Mouse (Mus musculus) heart, adult 2 months (tissue): Measurements from ENCODE around the gene Sh2b1. TPM values are rescaled to one million over a fixed set of nuclear protein-coding genes. Genes with fewer than 3 reads are reported as not detected.

Experiments used
- DNase-seq, 2 experiments: peaks; one replicate each; pipeline ENCODE4 v3.0.0; 2021
- H3K27ac ChIP-seq: fragments of 200-600 bp; 2 replicates; pipeline ENCODE4 v1.8.1; 2022
- H3K27me3 ChIP-seq: fragments of 200-500 bp; 2 replicates; pipeline ENCODE4 v1.6.1; 2012; ENCODE audit warnings: mild to moderate bottlenecking, low read length, inconsistent platforms, mixed read lengths; ENCODE audit not compliant: control insufficient read depth, insufficient read depth
- H3K36me3 ChIP-seq: fragments of 200-500 bp; 2 replicates; pipeline ENCODE4 v1.6.1; 2012; ENCODE audit warnings: low read length, inconsistent platforms; ENCODE audit not compliant: control insufficient read depth, insufficient read depth
- H3K4me1 ChIP-seq: fragments of 200-500 bp; 2 replicates; pipeline ENCODE4 v1.6.1; 2011; ENCODE audit warnings: low read length; ENCODE audit not compliant: control insufficient read depth, insufficient read depth
- H3K4me3 ChIP-seq: fragments of 200-600 bp; 2 replicates; pipeline ENCODE4 v1.8.1; 2022
- H3K79me2 ChIP-seq: fragments of 200-500 bp; replicated peaks from 2 replicates; pipeline ENCODE4 v1.6.1; 2012; ENCODE audit warnings: mild to moderate bottlenecking, inconsistent platforms, low read length, moderate library complexity, mixed read lengths; ENCODE audit not compliant: control insufficient read depth, insufficient read depth
- H3K9ac ChIP-seq: fragments of 200-500 bp; 2 replicates; pipeline ENCODE4 v1.6.1; 2012; ENCODE audit warnings: low read depth, mild to moderate bottlenecking, control low read depth, inconsistent platforms, low read length, mixed read lengths
- CTCF ChIP-seq: fragments of 200-600 bp; IDR thresholded peaks from 2 replicates; pipeline ENCODE4 v1.8.1; 2022; ENCODE audit warnings: antibody characterized with exemption, mild to moderate bottlenecking, moderate library complexity
- EP300 ChIP-seq: fragments of 200-500 bp; IDR thresholded peaks from 2 replicates; pipeline ENCODE4 v1.6.1; 2011; ENCODE audit warnings: low read depth, low read length, control low read depth; ENCODE audit not compliant: insufficient read depth
- POLR2A ChIP-seq: fragments of 200-500 bp; IDR thresholded peaks from 2 replicates; pipeline ENCODE4 v1.6.1; 2011; ENCODE audit warnings: mild to moderate bottlenecking, low read depth, low read length, control low read depth; ENCODE audit not compliant: insufficient read depth
- WGBS: fragments of 180-500 bp; shearing (Covaris S2); methylation state at CpG from one replicate; pipeline ENCODE4 v1.1.7; 2018; 5-methylcytosine and 5-hydroxymethylcytosine counted together
- intact Hi-C: fragments of 180-260 bp; cut with DNase I; formaldehyde crosslinking; loops from one replicate; pipeline ENCODE4 v1.15.1; 2025
- polyA plus RNA-seq: library from polyadenylated mRNA; depleted of rRNA; stranded (reverse); fragments of >200 nt; gene quantifications from 2 replicates; pipeline ENCODE4 v1.2.3, GENCODE M21; 2012
- total RNA-seq, 2 experiments: library from RNA; stranded (reverse); gene quantifications; 2 replicates each; pipeline ENCODE4 v1.2.3; 2021

Gene Sh2b1
- total and polyA plus RNA-seq, 3 experiments, result 42.5 to 58.2 (median 46.1) TPM

GRCm38 (mm10) chr7:126487052-126487483 lies 11.8 kb upstream of the Sh2b1 start, which contains the start of gene Tufm:
Gene Tufm (plus strand): TSS chr7:126487361.
- WGBS, result under 1% methylated on average over 32 of the region's 32 CpGs
- Histone ChIP-seq H3K4me1 (no peaks in the 10 kb centered on the region), H3K27ac (peak within 1 kb of the TSS; percentile 88), H3K79me2 (no peaks in the 10 kb centered on the region), H3K27me3 (no peaks in the 10 kb centered on the region), H3K4me3 (peak within 1 kb of the TSS; percentile 99), H3K9ac (peak within 1 kb of the TSS; percentile 94), H3K36me3 (no peaks in the 10 kb centered on the region)
- peak; percentile 83; the same call in 1 of the 2 replicates for TF ChIP-seq EP300
- peak; percentile 74 for TF ChIP-seq CTCF
- TF ChIP-seq POLR2A, result peak; percentile 64
- peak; percentile 92 to 97 for DNase-seq
- intact Hi-C loops, result loop anchor here (5.0 kb wide), 1 partner anchor 210 kb away; the partner anchor contains the start of genes Bola2 and Slx1b

GRCm38 (mm10) chr7:126482392-126482871 lies 7.2 kb upstream of the Sh2b1 start:
- no peaks in the 10 kb centered on the region for H3K36me3 ChIP-seq
- intact Hi-C loops, result loop anchor here (5.0 kb wide), 2 partner anchors 85 to 155 kb away; partner anchors contain the start of gene Nfatc2ip
- peak overlapping the region; percentile 65 for H3K27ac ChIP-seq
- under 1% methylated on average over 23 of the region's 23 CpGs for WGBS
- no peak for TF ChIP-seq EP300
- TF ChIP-seq POLR2A, result peak; percentile 75
- peak; percentile 16; the same call in 1 of the 2 replicates for TF ChIP-seq CTCF
- peak overlapping the region; percentile 41 for H3K9ac ChIP-seq
- H3K27me3 ChIP-seq, result no peaks in the 10 kb centered on the region
- peak; percentile 85 to 91 for DNase-seq
- H3K79me2 ChIP-seq, result no peaks in the 10 kb centered on the region
- H3K4me3 ChIP-seq, result peak overlapping the region; percentile 53
- H3K4me1 ChIP-seq, result no peaks in the 10 kb centered on the region

- peak overlapping the region; percentile 65 for H3K27ac ChIP-seq
- H3K27me3 ChIP-seq, result no peaks in the 10 kb centered on the region
- intact Hi-C loops, result loop anchor here (1.0 to 5.0 kb wide), 3 partner anchors 47 to 156 kb away; partner anchors contain the start of gene Nfatc2ip
- peak overlapping the region; percentile 53 for H3K4me3 ChIP-seq
- H3K79me2 ChIP-seq, result no peaks in the 10 kb centered on the region
- no peak for TF ChIP-seq EP300
- TF ChIP-seq CTCF, result peak; percentile 88
- no peaks in the 10 kb centered on the region for H3K4me1 ChIP-seq
- WGBS, result 14% methylated on average over 5 of the region's 5 CpGs
- no peak for DNase-seq
- H3K36me3 ChIP-seq, result no peaks in the 10 kb centered on the region
- no peak overlapping the region for H3K9ac ChIP-seq
Observed at GRCm38 (mm10) chr7:126481699-126482098, 6.5 kb upstream of the Sh2b1 start.

GRCm38 (mm10) chr7:126474486-126474955 lies 703 bp downstream of the Sh2b1 start:
- intact Hi-C loops, result loop anchor here (2.0 kb wide), 1 partner anchor 92 kb away; the partner anchor contains the start of gene Eif3c
- WGBS, result 0% methylated on average over 26 of the region's 27 CpGs
- H3K79me2 ChIP-seq, result no peaks in the 10 kb centered on the region
- TF ChIP-seq EP300, result no peak
- TF ChIP-seq POLR2A, result no peak
- no peak for TF ChIP-seq CTCF
- H3K4me3 ChIP-seq, result peak overlapping the region; percentile 66
- H3K27me3 ChIP-seq, result no peaks in the 10 kb centered on the region
- DNase-seq, result peak in 1 of 2 experiments; percentile 36
- H3K27ac ChIP-seq, result peak overlapping the region; percentile 95
- peak overlapping the region; percentile 84 for H3K9ac ChIP-seq
- H3K4me1 ChIP-seq, result peaks cover 2% of the 10 kb centered on the region
- no peaks in the 10 kb centered on the region for H3K36me3 ChIP-seq

- no peak overlapping the region for H3K9ac ChIP-seq
- no peak for TF ChIP-seq POLR2A
- no peak for TF ChIP-seq EP300
- TF ChIP-seq CTCF, result no peak
- peak overlapping the region; percentile 66 for H3K4me3 ChIP-seq
- H3K36me3 ChIP-seq, result no peaks in the 10 kb centered on the region
- intact Hi-C loops, result loop anchor here (2.0 kb wide), 1 partner anchor 93 kb away; the partner anchor contains the start of gene Eif3c
- H3K79me2 ChIP-seq, result no peaks in the 10 kb centered on the region
- no peaks in the 10 kb centered on the region for H3K27me3 ChIP-seq
- H3K27ac ChIP-seq, result no peak overlapping the region; the same call in 1 of the 2 replicates
- WGBS, result 57% methylated on average over 9 of the region's 9 CpGs
- peaks cover 2% of the 10 kb centered on the region for H3K4me1 ChIP-seq
- no peak for DNase-seq
Observed at GRCm38 (mm10) chr7:126473470-126474086, 1.6 kb downstream of the Sh2b1 start.

GRCm38 (mm10) chr7:126472713-126473112 lies 2.5 kb downstream of the Sh2b1 start:
- Histone ChIP-seq H3K27ac (no peak overlapping the region), H3K4me3 (no peak overlapping the region), H3K9ac (no peak overlapping the region), H3K4me1 (peaks cover 2% of the 10 kb centered on the region), H3K27me3 (no peaks in the 10 kb centered on the region), H3K36me3 (no peaks in the 10 kb centered on the region), H3K79me2 (no peaks in the 10 kb centered on the region)
- TF ChIP-seq EP300 (no peak), POLR2A (no peak), CTCF (no peak)
- intact Hi-C loops, result no loop called here
- WGBS, result 86% methylated on average over 16 of the region's 16 CpGs
- DNase-seq, result no peak
